Mouse (Mus musculus): Measurements from ENCODE around the gene Ypel5. TPM values are rescaled to one million over a fixed set of nuclear protein-coding genes. Genes with fewer than 3 reads are reported as not detected.

Ypel5 gene
- polyA plus RNA-seq, 1 experiment from 2014 or later: 109 TPM

GRCm38 (mm10) chr17:72898775-72899174, 62.5 kb downstream of the Ypel5 start:
- WGBS: 56% methylated on average over 3 of the region's 3 CpGs
- H3K27ac ChIP-seq (ENCODE audit: low read length): no peak overlapping the region
- no peaks in the 10 kb centered on the region for H3K36me3 ChIP-seq (ENCODE audit: insufficient read depth, low read length)
- H3K9me3 ChIP-seq (ENCODE audit: low read length): no peaks in the 10 kb centered on the region
- H3K4me1 ChIP-seq (ENCODE audit: insufficient read depth, low read depth, low read length): no peaks in the 10 kb centered on the region
- no peak for DNase-seq (ENCODE audit: low spot score)
- TF ChIP-seq CTCF (IDR thresholded peaks at IDR 0.05) (no peak), EP300 (IDR thresholded peaks at IDR 0.05) (no peak)
- H3K4me2 ChIP-seq (replicated peaks; ENCODE audit: low read depth, low read length): no peak overlapping the region
- H3K4me3 ChIP-seq (ENCODE audit: low read depth, low read length): no peak overlapping the region
- no peaks in the 10 kb centered on the region for H3K27me3 ChIP-seq (replicated peaks; ENCODE audit: insufficient read depth, low read length)
- ATAC-seq: no peak
- H3K9ac ChIP-seq (replicated peaks; ENCODE audit: low read depth): no peak overlapping the region

Other genes starting within 250 kb of the Ypel5 start
- not detected in 2 replicates for gene Alk, start 231.8 kb upstream of the Ypel5 start, polyA plus RNA-seq (2015; fragmentation: Nextera tagmentation; extraction: Ambion mirVana)
- 16.2 and 19.2 TPM in 2 replicates for gene Lbh, start 81.9 kb downstream of the Ypel5 start, polyA plus RNA-seq (2015; fragmentation: Nextera tagmentation; extraction: Ambion mirVana)